Mouse (Mus musculus): ENCODE measurements around the gene Card10. TPM values are rescaled to one million over a fixed set of nuclear protein-coding genes. Genes with fewer than 3 reads are reported as not detected.

Gene Card10
- polyA plus RNA-seq, 1 experiment from 2014 or later: 5.7 TPM

GRCm38 (mm10) chr15:78750608-78751350 lies 52.1 kb downstream of the Card10 start:
- Histone ChIP-seq H3K4me3 (no peak overlapping the region), H3K36me3 (no peaks in the 10 kb centered on the region), H3K27ac (no peak overlapping the region), H3K4me2 (no peak overlapping the region), H3K9me3 (replicated peaks) (no peaks in the 10 kb centered on the region), H3K27me3 (no peaks in the 10 kb centered on the region), H3K9ac (no peak overlapping the region), H3K4me1 (replicated peaks) (no peaks in the 10 kb centered on the region)
- 57% methylated on average over 6 of the region's 6 CpGs for WGBS
- ATAC-seq (replicated peaks; ENCODE audit: insufficient number of reproducible peaks, insufficient read depth, low FRiP score, low read depth): no peak

GRCm38 (mm10) chr15:78749855-78750254 lies 53.0 kb downstream of the Card10 start:
- no peak overlapping the region for H3K9ac ChIP-seq
- 28% methylated on average over 5 of the region's 5 CpGs for whole genome bisulfite sequencing
- H3K9me3 ChIP-seq (replicated peaks): no peaks in the 10 kb centered on the region
- H3K27me3 ChIP-seq: no peaks in the 10 kb centered on the region
- no peak overlapping the region for H3K4me2 ChIP-seq
- no peak overlapping the region for H3K27ac ChIP-seq
- no peak for ATAC-seq (replicated peaks; ENCODE audit: insufficient number of reproducible peaks, insufficient read depth, low FRiP score, low read depth)
- H3K36me3 ChIP-seq: no peaks in the 10 kb centered on the region
- no peaks in the 10 kb centered on the region; the same call in 1 of the 2 replicates for H3K4me1 ChIP-seq (replicated peaks)
- no peak overlapping the region for H3K4me3 ChIP-seq

GRCm38 (mm10) chr15:78744206-78744605 lies 58.6 kb downstream of the Card10 start:
- Histone ChIP-seq H3K4me1 (replicated peaks) (no peaks in the 10 kb centered on the region; the same call in 1 of the 2 replicates), H3K27me3 (peaks cover 9% of the 10 kb centered on the region), H3K27ac (no peak overlapping the region), H3K9me3 (replicated peaks) (no peaks in the 10 kb centered on the region), H3K36me3 (no peaks in the 10 kb centered on the region), H3K4me3 (no peak overlapping the region), H3K9ac (no peak overlapping the region), H3K4me2 (no peak overlapping the region)
- ATAC-seq (replicated peaks; ENCODE audit: insufficient number of reproducible peaks, insufficient read depth, low FRiP score, low read depth): no peak
- 7% methylated on average over 5 of the region's 5 CpGs for WGBS

GRCm38 (mm10) chr15:78742831-78743230 lies 60.0 kb downstream of the Card10 start:
- no peaks in the 10 kb centered on the region for H3K36me3 ChIP-seq
- 79% methylated on average over 10 of the region's 10 CpGs for WGBS

GRCm38 (mm10) chr15:78740662-78741061 lies 62.2 kb downstream of the Card10 start:
- 45% methylated on average over 12 of the region's 12 CpGs for WGBS
- H3K4me3 ChIP-seq: no peak overlapping the region
- H3K27me3 ChIP-seq: peaks cover 30% of the 10 kb centered on the region

More at GRCm38 (mm10) chr15:78742831-78743230, 60.0 kb downstream of the Card10 start:
- Histone ChIP-seq H3K9me3 (replicated peaks) (no peaks in the 10 kb centered on the region), H3K4me3 (no peak overlapping the region), H3K4me2 (no peak overlapping the region), H3K27me3 (peaks cover 11% of the 10 kb centered on the region), H3K27ac (no peak overlapping the region), H3K9ac (no peak overlapping the region), H3K4me1 (replicated peaks) (no peaks in the 10 kb centered on the region; the same call in 1 of the 2 replicates)
- ATAC-seq (replicated peaks; ENCODE audit: insufficient number of reproducible peaks, insufficient read depth, low FRiP score, low read depth): no peak

DNA sequence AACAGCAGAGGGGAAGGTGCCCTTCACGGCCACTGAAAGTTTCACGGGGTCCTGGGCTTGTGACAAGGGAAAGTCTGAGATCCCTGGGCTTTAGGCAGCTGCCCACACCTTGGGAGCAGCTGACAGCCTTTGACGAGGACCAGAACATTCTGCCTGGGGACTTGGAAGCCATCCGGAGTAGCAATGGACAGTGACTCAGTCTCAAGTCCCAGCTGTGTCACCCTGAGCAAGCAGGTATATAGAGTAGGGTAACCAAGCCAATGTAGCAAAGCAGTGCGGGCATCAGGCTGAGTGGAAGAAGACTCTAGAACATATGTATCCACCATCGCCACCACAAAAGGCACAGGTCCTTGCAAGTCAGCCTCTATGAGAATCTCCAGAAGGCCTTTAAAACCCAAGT lies 65.7 kb downstream of the Card10 start:
- Histone ChIP-seq H3K4me2 (no peak overlapping the region), H3K9ac (no peak overlapping the region), H3K4me1 (replicated peaks) (no peaks in the 10 kb centered on the region), H3K4me3 (no peak overlapping the region), H3K27me3 (peaks cover 37% of the 10 kb centered on the region), H3K27ac (no peak overlapping the region), H3K9me3 (replicated peaks) (no peaks in the 10 kb centered on the region), H3K36me3 (no peaks in the 10 kb centered on the region)
- 39% methylated on average over 6 of the region's 6 CpGs for WGBS
- ATAC-seq (replicated peaks; ENCODE audit: insufficient number of reproducible peaks, insufficient read depth, low FRiP score, low read depth): no peak

More at GRCm38 (mm10) chr15:78740662-78741061, 62.2 kb downstream of the Card10 start:
- ATAC-seq (replicated peaks; ENCODE audit: insufficient number of reproducible peaks, insufficient read depth, low FRiP score, low read depth): no peak
- Histone ChIP-seq H3K9ac (no peak overlapping the region), H3K27ac (no peak overlapping the region), H3K4me2 (no peak overlapping the region), H3K4me1 (replicated peaks) (no peaks in the 10 kb centered on the region; the same call in 1 of the 2 replicates), H3K36me3 (no peaks in the 10 kb centered on the region), H3K9me3 (replicated peaks) (no peaks in the 10 kb centered on the region)

- no peak for ATAC-seq (replicated peaks; ENCODE audit: insufficient number of reproducible peaks, insufficient read depth, low FRiP score, low read depth)
- H3K4me2 ChIP-seq: no peak overlapping the region
- no peak overlapping the region for H3K27ac ChIP-seq
- WGBS: 34% methylated on average over 7 of the region's 7 CpGs
- no peaks in the 10 kb centered on the region for H3K36me3 ChIP-seq
- no peaks in the 10 kb centered on the region for H3K9me3 ChIP-seq (replicated peaks)
- H3K9ac ChIP-seq: no peak overlapping the region
- H3K4me3 ChIP-seq: no peak overlapping the region
- H3K27me3 ChIP-seq: peaks cover 35% of the 10 kb centered on the region
- no peaks in the 10 kb centered on the region for H3K4me1 ChIP-seq (replicated peaks)
Measured at GRCm38 (mm10) chr15:78736681-78737100, 66.2 kb downstream of the Card10 start.

DNA sequence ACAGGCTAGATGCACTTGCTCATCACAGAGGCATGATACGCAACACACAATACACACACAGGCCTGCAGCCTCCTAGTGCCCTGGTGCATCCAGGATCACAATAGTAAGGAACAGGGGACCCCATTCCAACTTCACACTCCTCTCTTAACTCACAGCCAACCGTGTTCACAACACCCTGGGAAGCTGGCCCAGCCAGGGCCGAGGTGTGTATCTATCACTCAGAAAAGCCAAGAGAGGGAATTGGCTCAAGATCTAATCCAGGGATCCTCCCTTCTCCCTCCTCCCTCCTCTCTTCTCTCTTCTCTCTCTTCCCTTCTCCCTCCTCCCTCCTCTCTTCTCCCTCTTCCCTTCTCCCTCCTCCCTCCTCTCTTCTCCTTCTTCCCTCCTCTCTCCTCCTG lies 66.7 kb downstream of the Card10 start:
- no peak overlapping the region for H3K9ac ChIP-seq
- no peak for ATAC-seq (replicated peaks; ENCODE audit: insufficient number of reproducible peaks, insufficient read depth, low FRiP score, low read depth)
- H3K27ac ChIP-seq: no peak overlapping the region
- no peak overlapping the region for H3K4me2 ChIP-seq
- no peak overlapping the region for H3K4me3 ChIP-seq
- H3K36me3 ChIP-seq: no peaks in the 10 kb centered on the region
- no peaks in the 10 kb centered on the region for H3K4me1 ChIP-seq (replicated peaks)
- 45% methylated on average over 3 of the region's 3 CpGs for WGBS
- H3K27me3 ChIP-seq: peaks cover 35% of the 10 kb centered on the region
- H3K9me3 ChIP-seq (replicated peaks): no peaks in the 10 kb centered on the region

- Histone ChIP-seq H3K27ac (no peak overlapping the region), H3K9me3 (replicated peaks) (no peaks in the 10 kb centered on the region), H3K4me2 (no peak overlapping the region), H3K4me3 (no peak overlapping the region), H3K36me3 (no peaks in the 10 kb centered on the region), H3K4me1 (replicated peaks) (no peaks in the 10 kb centered on the region), H3K9ac (no peak overlapping the region), H3K27me3 (peaks cover 30% of the 10 kb centered on the region)
- WGBS: 38% methylated on average over 17 of the region's 17 CpGs
- no peak for ATAC-seq (replicated peaks; ENCODE audit: insufficient number of reproducible peaks, insufficient read depth, low FRiP score, low read depth)
Measured at GRCm38 (mm10) chr15:78735431-78736180, 67.2 kb downstream of the Card10 start.

- no peak for ATAC-seq (replicated peaks; ENCODE audit: insufficient number of reproducible peaks, insufficient read depth, low FRiP score, low read depth)
- no peak overlapping the region for H3K4me2 ChIP-seq
- H3K27ac ChIP-seq: no peak overlapping the region
- WGBS: 43% methylated on average over 4 of the region's 4 CpGs
- H3K9me3 ChIP-seq (replicated peaks): no peaks in the 10 kb centered on the region
- H3K9ac ChIP-seq: no peak overlapping the region
- H3K4me3 ChIP-seq: no peak overlapping the region
- H3K4me1 ChIP-seq (replicated peaks): no peaks in the 10 kb centered on the region
- no peaks in the 10 kb centered on the region for H3K36me3 ChIP-seq
- peaks cover 29% of the 10 kb centered on the region for H3K27me3 ChIP-seq
Measured at GRCm38 (mm10) chr15:78731830-78732229, 71.0 kb downstream of the Card10 start.

DNA sequence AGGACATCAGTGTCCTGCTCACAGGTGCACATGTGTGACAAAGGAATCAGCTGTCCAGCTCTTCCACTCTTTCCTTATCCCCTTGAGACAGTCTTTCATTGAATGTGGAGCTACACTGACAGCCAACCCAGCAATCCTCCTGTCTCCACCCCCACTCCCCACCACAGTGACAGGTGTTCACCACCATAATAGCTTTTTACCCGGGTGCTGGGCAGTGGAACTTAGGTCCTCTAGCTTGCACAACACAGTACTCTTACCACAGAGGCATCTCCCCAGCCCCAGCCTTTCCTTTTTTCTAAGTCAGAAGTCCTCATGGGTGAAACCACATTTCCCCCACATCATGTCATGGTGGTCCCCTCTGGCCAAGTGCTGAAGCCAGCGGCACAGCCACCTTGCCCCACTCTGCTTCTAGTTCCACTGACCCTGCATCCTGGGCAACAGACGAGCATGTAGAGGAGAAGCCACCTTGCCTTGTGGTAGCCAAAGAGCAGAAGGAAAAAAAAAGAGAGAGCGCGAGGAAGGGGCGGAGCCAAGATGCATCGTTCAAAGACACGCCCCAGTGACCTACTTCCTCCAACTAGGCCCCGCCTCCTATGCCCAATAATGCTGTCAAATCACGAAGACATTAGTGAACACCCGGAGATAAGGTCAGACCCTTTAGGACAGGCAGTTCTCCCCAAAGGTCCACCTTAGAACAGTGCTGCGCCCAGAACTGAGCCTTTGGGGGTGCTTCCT lies 72.4 kb downstream of the Card10 start:
- H3K27me3 ChIP-seq: peaks cover 16% of the 10 kb centered on the region
- no peaks in the 10 kb centered on the region for H3K9me3 ChIP-seq (replicated peaks)
- WGBS: 69% methylated on average over 12 of the region's 12 CpGs

More for the DNA sequence above, 72.4 kb downstream of the Card10 start:
- H3K9ac ChIP-seq: no peak overlapping the region
- no peak for ATAC-seq (replicated peaks; ENCODE audit: insufficient number of reproducible peaks, insufficient read depth, low FRiP score, low read depth)
- no peak overlapping the region for H3K4me2 ChIP-seq
- H3K36me3 ChIP-seq: no peaks in the 10 kb centered on the region
- H3K27ac ChIP-seq: no peak overlapping the region
- H3K4me1 ChIP-seq (replicated peaks): no peaks in the 10 kb centered on the region
- H3K4me3 ChIP-seq: no peak overlapping the region

Data from heart, embryonic 15.5 days (tissue).